Mouse (Mus musculus): ENCODE data around the gene Zfp983. TPM values are rescaled to one million over a fixed set of nuclear protein-coding genes. Genes with fewer than 3 reads are reported as not detected.
"Not testable (repeated sequence)": the region's sequence is repeated elsewhere in the genome, so short reads cannot be mapped to it uniquely, and the experiment has no call there.

The Zfp983 gene
- total RNA-seq (2014; rRNA removed) (3.2 and 3.6 TPM in 2 replicates), polyA plus RNA-seq (2012; rRNA removed) (0.42 and 0.55 TPM in 2 replicates)

GRCm38 (mm10) chr17:21650364-21650907, at the start of gene Zfp983:
Gene Zfp983 (plus strand): TSS chr17:21650624.
- H3K9ac ChIP-seq (ENCODE audit: low read depth, low read length), result peak within 1 kb of the TSS; percentile 59
- WGBS, result 1% methylated on average over 17 of the region's 17 CpGs

GRCm38 (mm10) chr17:21616356-21616755, 34.1 kb upstream of the Zfp983 start:
- no peak overlapping the region for H3K9ac ChIP-seq (ENCODE audit: low read depth, low read length)
- 77% methylated on average over 3 of the region's 3 CpGs for WGBS

More at GRCm38 (mm10) chr17:21650364-21650907, at the start of gene Zfp983:
- not testable (repeated sequence) for H3K36me3 ChIP-seq (ENCODE audit: control insufficient read depth, insufficient read depth, low read length); H3K27me3 ChIP-seq (ENCODE audit: control insufficient read depth, insufficient read depth, low read length); H3K79me2 ChIP-seq (ENCODE audit: control insufficient read depth, insufficient read depth, low read length); H3K4me1 ChIP-seq (ENCODE audit: control insufficient read depth, insufficient read depth, low read length)
- Histone ChIP-seq H3K4me3 (ENCODE audit: insufficient read depth, low read depth, low read length) (peak within 1 kb of the TSS; percentile 64), H3K27ac (replicated peaks; ENCODE audit: insufficient read depth, low read depth, low read length) (peak within 1 kb of the TSS; percentile 21)
- peak; percentile 92 for DNase-seq (ENCODE audit: extremely low read depth, low read depth, low spot score)

GRCm38 (mm10) chr17:21617352-21617751, 33.1 kb upstream of the Zfp983 start:
- WGBS, result 14% methylated on average over 9 of the region's 9 CpGs
- TF ChIP-seq POLR2A (IDR thresholded peaks at IDR 0.05; ENCODE audit: extremely low read depth, insufficient read depth, low read length), result no peak
- no peak for TF ChIP-seq CTCF (IDR thresholded peaks at IDR 0.05; ENCODE audit: low read depth, low read length)
- no peak overlapping the region for H3K4me3 ChIP-seq (ENCODE audit: insufficient read depth, low read depth, low read length)
- no peaks in the 10 kb centered on the region; the same call in 1 of the 2 replicates for H3K27me3 ChIP-seq (ENCODE audit: control insufficient read depth, insufficient read depth, low read length)
- no peak overlapping the region for H3K27ac ChIP-seq (replicated peaks; ENCODE audit: insufficient read depth, low read depth, low read length)
- no peaks in the 10 kb centered on the region for H3K79me2 ChIP-seq (ENCODE audit: control insufficient read depth, insufficient read depth, low read length)
- no peaks in the 10 kb centered on the region for H3K36me3 ChIP-seq (ENCODE audit: control insufficient read depth, insufficient read depth, low read length)
- no peaks in the 10 kb centered on the region for H3K4me1 ChIP-seq (ENCODE audit: control insufficient read depth, insufficient read depth, low read length)
- H3K9ac ChIP-seq (ENCODE audit: low read depth, low read length), result no peak overlapping the region
- no peak for DNase-seq (ENCODE audit: extremely low read depth, low read depth, low spot score)

More at GRCm38 (mm10) chr17:21616356-21616755, 34.1 kb upstream of the Zfp983 start:
- Histone ChIP-seq H3K27me3 (ENCODE audit: control insufficient read depth, insufficient read depth, low read length) (no peaks in the 10 kb centered on the region; the same call in 1 of the 2 replicates), H3K27ac (replicated peaks; ENCODE audit: insufficient read depth, low read depth, low read length) (no peak overlapping the region), H3K4me3 (ENCODE audit: insufficient read depth, low read depth, low read length) (no peak overlapping the region), H3K36me3 (ENCODE audit: control insufficient read depth, insufficient read depth, low read length) (no peaks in the 10 kb centered on the region), H3K4me1 (ENCODE audit: control insufficient read depth, insufficient read depth, low read length) (no peaks in the 10 kb centered on the region), H3K79me2 (ENCODE audit: control insufficient read depth, insufficient read depth, low read length) (no peaks in the 10 kb centered on the region)
- TF ChIP-seq POLR2A (IDR thresholded peaks at IDR 0.05; ENCODE audit: extremely low read depth, insufficient read depth, low read length), result no peak
- DNase-seq (ENCODE audit: extremely low read depth, low read depth, low spot score), result no peak

- no peak for DNase-seq (ENCODE audit: extremely low read depth, low read depth, low spot score)
- no peak for TF ChIP-seq POLR2A (IDR thresholded peaks at IDR 0.05; ENCODE audit: extremely low read depth, insufficient read depth, low read length)
- no peak for TF ChIP-seq CTCF (IDR thresholded peaks at IDR 0.05; ENCODE audit: low read depth, low read length)
- H3K27ac ChIP-seq (replicated peaks; ENCODE audit: insufficient read depth, low read depth, low read length), result no peak overlapping the region
- H3K36me3 ChIP-seq (ENCODE audit: control insufficient read depth, insufficient read depth, low read length), result no peaks in the 10 kb centered on the region
- H3K9ac ChIP-seq (ENCODE audit: low read depth, low read length), result no peak overlapping the region
- no peaks in the 10 kb centered on the region for H3K4me1 ChIP-seq (ENCODE audit: control insufficient read depth, insufficient read depth, low read length)
- H3K4me3 ChIP-seq (ENCODE audit: insufficient read depth, low read depth, low read length), result no peak overlapping the region
- 0% methylated on average over 1 of the region's 3 CpGs for WGBS
- no peaks in the 10 kb centered on the region for H3K79me2 ChIP-seq (ENCODE audit: control insufficient read depth, insufficient read depth, low read length)
- H3K27me3 ChIP-seq (ENCODE audit: control insufficient read depth, insufficient read depth, low read length), result no peaks in the 10 kb centered on the region
Measured at GRCm38 (mm10) chr17:21623647-21624046, 26.8 kb upstream of the Zfp983 start.

- not testable (repeated sequence) for H3K79me2 ChIP-seq (ENCODE audit: control insufficient read depth, insufficient read depth, low read length); H3K27ac ChIP-seq (replicated peaks; ENCODE audit: insufficient read depth, low read depth, low read length); H3K27me3 ChIP-seq (ENCODE audit: control insufficient read depth, insufficient read depth, low read length); H3K9ac ChIP-seq (ENCODE audit: low read depth, low read length); H3K4me3 ChIP-seq (ENCODE audit: insufficient read depth, low read depth, low read length); DNase-seq (ENCODE audit: extremely low read depth, low read depth, low spot score); H3K36me3 ChIP-seq (ENCODE audit: control insufficient read depth, insufficient read depth, low read length); H3K4me1 ChIP-seq (ENCODE audit: control insufficient read depth, insufficient read depth, low read length)
- 56% methylated on average over 4 of the region's 4 CpGs for WGBS
Measured at GRCm38 (mm10) chr17:21635758-21636157, 14.7 kb upstream of the Zfp983 start.

- peaks cover 5% of the 10 kb centered on the region; the same call in 1 of the 2 replicates for H3K36me3 ChIP-seq (ENCODE audit: control insufficient read depth, insufficient read depth, low read length)
- no peaks in the 10 kb centered on the region; the same call in 1 of the 2 replicates for H3K79me2 ChIP-seq (ENCODE audit: control insufficient read depth, insufficient read depth, low read length)
- TF ChIP-seq POLR2A (IDR thresholded peaks at IDR 0.05; ENCODE audit: extremely low read depth, insufficient read depth, low read length) (no peak), CTCF (IDR thresholded peaks at IDR 0.05; ENCODE audit: low read depth, low read length) (no peak)
- H3K27ac ChIP-seq (replicated peaks; ENCODE audit: insufficient read depth, low read depth, low read length), result no peak overlapping the region
- H3K4me1 ChIP-seq (ENCODE audit: control insufficient read depth, insufficient read depth, low read length), result 0 out of 2 replicates have a peak, but pooled peaks cover 4% of the 10 kb centered on the region
- no peak overlapping the region for H3K4me3 ChIP-seq (ENCODE audit: insufficient read depth, low read depth, low read length)
- no peak for DNase-seq (ENCODE audit: extremely low read depth, low read depth, low spot score)
- H3K27me3 ChIP-seq (ENCODE audit: control insufficient read depth, insufficient read depth, low read length), result no peaks in the 10 kb centered on the region
- 78% methylated on average over 3 of the region's 3 CpGs for WGBS
- H3K9ac ChIP-seq (ENCODE audit: low read depth, low read length), result no peak overlapping the region
Measured at GRCm38 (mm10) chr17:21648791-21649190, 1.6 kb upstream of the Zfp983 start.

Data from liver, adult 2 months (tissue).